Mouse (Mus musculus) megakaryocyte, embryonic 14.5 days (primary cell): ENCODE results near the gene Acsm3.

Experiments used
- FLI1 ChIP-seq: IDR thresholded peaks from 2 replicates; pipeline ENCODE4 v1.6.1; 2012; ENCODE audit warnings: low read length, inconsistent platforms, mixed read lengths
- GATA1 ChIP-seq: IDR thresholded peaks from 3 replicates; pipeline ENCODE4 v1.6.1; 2012; ENCODE audit warnings: mixed read lengths, low read length, inconsistent platforms, borderline replicate concordance

DNA sequence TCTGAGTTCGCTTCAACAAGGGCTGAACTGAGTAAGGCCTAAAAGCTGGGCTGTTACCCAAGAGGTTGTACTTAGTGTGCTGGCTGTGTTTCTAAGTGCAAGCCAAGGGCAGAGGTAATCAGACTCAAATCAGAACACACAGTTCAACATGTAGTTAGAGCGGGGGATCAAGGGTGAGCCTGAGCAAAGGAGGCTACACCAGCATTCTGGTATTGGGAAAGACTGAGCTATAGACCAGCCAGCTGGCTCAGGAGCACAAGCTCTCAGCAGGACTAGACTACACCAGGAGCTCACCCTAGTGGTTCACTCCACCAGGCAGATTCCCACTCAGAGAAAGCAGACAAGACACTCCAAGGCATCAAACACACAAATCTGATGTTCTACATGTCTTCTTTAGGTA is 22.7 kb downstream of the Acsm3 start:
- no peak for TF ChIP-seq GATA1
- no peak for TF ChIP-seq FLI1
